Mouse (Mus musculus): ENCODE measurements around the gene Spns3. TPM values are rescaled to one million over a fixed set of nuclear protein-coding genes. Genes with fewer than 3 reads are reported as not detected.

Gene Spns3
- total and polyA plus RNA-seq, 2 experiments: under 0.01 to 0.06 TPM

DNA sequence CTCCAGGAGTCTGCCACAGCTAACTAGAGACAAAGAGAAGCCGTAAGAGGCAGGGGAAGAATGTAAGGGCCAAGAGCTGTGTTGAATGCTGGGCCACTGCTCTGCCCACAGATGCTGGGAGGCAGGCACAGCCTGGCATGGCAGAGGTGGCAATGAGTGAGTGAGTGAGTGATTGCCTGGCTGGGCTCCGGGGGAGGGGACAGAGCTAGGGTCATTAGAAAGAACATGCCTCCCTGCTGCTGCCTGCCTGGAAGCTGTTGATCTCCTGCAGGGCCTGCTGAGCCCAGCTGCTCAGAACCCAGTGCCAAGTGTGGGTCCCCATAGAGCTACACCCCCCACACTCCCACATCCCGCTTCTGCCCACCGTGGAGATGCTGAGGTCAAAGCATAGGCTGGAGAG lies 52.9 kb downstream of the Spns3 start:
- Histone ChIP-seq H3K79me2 (ENCODE audit: control insufficient read depth, insufficient read depth, low read length) (no peaks in the 10 kb centered on the region), H3K9ac (ENCODE audit: low read depth, low read length) (no peak overlapping the region), H3K27ac (replicated peaks; ENCODE audit: insufficient read depth, low read depth, low read length) (no peak overlapping the region), H3K36me3 (ENCODE audit: control insufficient read depth, insufficient read depth, low read length) (no peaks in the 10 kb centered on the region), H3K4me1 (ENCODE audit: control insufficient read depth, insufficient read depth, low read length) (peaks cover 4% of the 10 kb centered on the region; the same call in 1 of the 2 replicates), H3K27me3 (ENCODE audit: control insufficient read depth, insufficient read depth, low read length) (no peaks in the 10 kb centered on the region), H3K4me3 (ENCODE audit: insufficient read depth, low read depth, low read length) (no peak overlapping the region)
- DNase-seq (ENCODE audit: extremely low read depth, low read depth, low spot score): no peak
- TF ChIP-seq CTCF (IDR thresholded peaks at IDR 0.05; ENCODE audit: low read depth, low read length) (no peak), POLR2A (IDR thresholded peaks at IDR 0.05; ENCODE audit: extremely low read depth, insufficient read depth, low read length) (no peak)
- 71% methylated on average over 4 of the region's 4 CpGs for WGBS

DNA sequence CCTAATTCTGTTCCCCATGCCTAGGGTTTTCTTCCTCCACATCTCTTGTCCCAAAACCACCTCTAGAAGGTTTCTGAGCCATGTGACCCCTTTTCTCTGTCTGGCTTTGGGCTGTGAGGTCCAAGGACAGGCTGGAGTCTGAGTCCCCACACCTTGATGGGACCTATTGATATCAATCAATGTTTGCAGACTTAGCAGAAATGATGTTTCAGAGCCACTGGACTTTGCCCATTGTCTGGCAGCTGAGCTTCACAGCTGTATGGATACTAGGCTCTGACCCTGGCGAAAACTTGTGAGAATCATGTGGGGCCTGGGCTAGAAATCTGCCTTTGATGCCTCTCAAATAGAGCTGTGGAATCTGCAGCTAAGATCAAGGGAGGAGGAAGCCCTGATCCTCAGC lies 53.5 kb downstream of the Spns3 start:
- Histone ChIP-seq H3K4me3 (ENCODE audit: insufficient read depth, low read depth, low read length) (no peak overlapping the region), H3K79me2 (ENCODE audit: control insufficient read depth, insufficient read depth, low read length) (no peaks in the 10 kb centered on the region), H3K27me3 (ENCODE audit: control insufficient read depth, insufficient read depth, low read length) (no peaks in the 10 kb centered on the region), H3K4me1 (ENCODE audit: control insufficient read depth, insufficient read depth, low read length) (peaks cover 4% of the 10 kb centered on the region; the same call in 1 of the 2 replicates), H3K36me3 (ENCODE audit: control insufficient read depth, insufficient read depth, low read length) (no peaks in the 10 kb centered on the region), H3K27ac (replicated peaks; ENCODE audit: insufficient read depth, low read depth, low read length) (no peak overlapping the region), H3K9ac (ENCODE audit: low read depth, low read length) (no peak overlapping the region)
- peak; percentile 55 for DNase-seq (ENCODE audit: extremely low read depth, low read depth, low spot score)
- WGBS: 17% methylated on average over 1 of the region's 1 CpGs
- TF ChIP-seq CTCF (IDR thresholded peaks at IDR 0.05; ENCODE audit: low read depth, low read length): no peak

DNA sequence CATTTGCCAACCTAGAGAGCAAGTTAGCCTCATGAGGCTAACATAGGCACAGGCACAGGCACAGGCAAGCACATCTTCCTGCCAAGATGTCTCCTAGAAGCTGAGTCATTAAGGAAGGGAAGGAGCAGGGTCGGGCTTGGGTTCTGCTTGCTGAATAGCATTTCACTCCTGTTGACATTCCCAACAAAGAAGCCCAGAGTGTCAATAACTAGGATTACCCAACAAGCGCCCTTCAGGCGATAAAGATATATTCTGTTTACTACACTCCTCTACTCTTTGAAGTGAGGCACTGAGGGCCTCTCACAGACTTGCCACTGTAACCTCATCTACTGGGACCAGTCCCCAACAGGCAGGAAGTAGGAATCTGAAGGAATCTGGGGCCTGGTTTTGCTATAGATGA lies 54.2 kb downstream of the Spns3 start:
- Histone ChIP-seq H3K27ac (replicated peaks; ENCODE audit: insufficient read depth, low read depth, low read length) (no peak overlapping the region), H3K9ac (ENCODE audit: low read depth, low read length) (no peak overlapping the region), H3K79me2 (ENCODE audit: control insufficient read depth, insufficient read depth, low read length) (no peaks in the 10 kb centered on the region), H3K36me3 (ENCODE audit: control insufficient read depth, insufficient read depth, low read length) (no peaks in the 10 kb centered on the region), H3K4me3 (ENCODE audit: insufficient read depth, low read depth, low read length) (no peak overlapping the region), H3K27me3 (ENCODE audit: control insufficient read depth, insufficient read depth, low read length) (no peaks in the 10 kb centered on the region), H3K4me1 (ENCODE audit: control insufficient read depth, insufficient read depth, low read length) (peaks cover 4% of the 10 kb centered on the region; the same call in 1 of the 2 replicates)
- TF ChIP-seq CTCF (IDR thresholded peaks at IDR 0.05; ENCODE audit: low read depth, low read length) (no peak), POLR2A (IDR thresholded peaks at IDR 0.05; ENCODE audit: extremely low read depth, insufficient read depth, low read length) (no peak)
- peak; percentile 59 for DNase-seq (ENCODE audit: extremely low read depth, low read depth, low spot score)
- 19% methylated on average over 3 of the region's 3 CpGs for WGBS

DNA sequence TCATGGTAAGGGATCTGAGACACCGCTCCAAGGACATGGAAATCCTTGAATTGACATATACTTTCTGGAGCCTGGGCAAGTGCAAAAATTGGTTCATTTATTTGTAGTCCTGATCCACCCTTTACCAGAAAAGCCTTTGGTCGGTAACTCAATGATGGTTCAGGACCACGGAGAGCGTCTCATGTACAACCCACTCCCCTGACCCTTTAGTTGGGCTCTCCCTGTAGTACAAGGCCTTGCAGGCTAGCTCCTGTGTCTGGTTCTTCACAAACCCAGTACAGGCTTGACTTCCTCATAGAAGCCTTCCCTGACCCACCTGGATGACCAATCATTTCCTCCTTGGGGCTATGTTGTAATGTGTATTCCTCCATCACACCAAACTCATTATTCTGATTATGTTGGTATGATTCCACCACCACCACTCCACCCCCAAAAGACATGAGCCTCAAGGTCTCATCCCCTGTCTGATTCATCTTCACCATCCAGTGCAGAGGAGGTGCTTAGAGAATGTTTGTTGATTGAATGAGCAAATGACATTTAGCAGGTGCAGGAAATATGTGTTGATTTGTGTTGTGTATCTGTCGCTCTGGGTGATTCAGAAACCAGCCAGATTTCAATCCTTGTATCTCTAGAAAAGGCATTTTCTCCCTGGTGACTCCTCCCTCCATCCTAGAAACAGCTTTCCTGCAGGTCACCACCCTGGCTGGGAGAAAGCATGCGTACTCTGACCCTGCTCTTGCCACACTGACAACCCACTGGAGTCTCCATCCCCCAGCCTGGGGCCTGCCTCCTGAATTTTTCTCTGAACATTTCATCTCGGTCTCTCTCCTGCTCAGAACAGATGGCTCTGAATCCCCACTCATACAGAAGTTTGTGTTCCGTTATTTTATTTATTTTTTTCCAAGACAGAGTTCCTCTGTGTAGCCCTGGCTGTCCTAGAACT lies 56.0 kb downstream of the Spns3 start:
- 59% methylated on average over 8 of the region's 8 CpGs for WGBS
- no peak for DNase-seq (ENCODE audit: extremely low read depth, low read depth, low spot score)
- no peak overlapping the region for H3K27ac ChIP-seq (replicated peaks; ENCODE audit: insufficient read depth, low read depth, low read length)
- H3K36me3 ChIP-seq (ENCODE audit: control insufficient read depth, insufficient read depth, low read length): no peaks in the 10 kb centered on the region
- no peak overlapping the region for H3K4me3 ChIP-seq (ENCODE audit: insufficient read depth, low read depth, low read length)
- no peaks in the 10 kb centered on the region for H3K27me3 ChIP-seq (ENCODE audit: control insufficient read depth, insufficient read depth, low read length)
- TF ChIP-seq POLR2A (IDR thresholded peaks at IDR 0.05; ENCODE audit: extremely low read depth, insufficient read depth, low read length) (no peak), CTCF (IDR thresholded peaks at IDR 0.05; ENCODE audit: low read depth, low read length) (no peak)
- no peak overlapping the region for H3K9ac ChIP-seq (ENCODE audit: low read depth, low read length)
- peaks cover 5% of the 10 kb centered on the region; the same call in 1 of the 2 replicates for H3K4me1 ChIP-seq (ENCODE audit: control insufficient read depth, insufficient read depth, low read length)
- no peaks in the 10 kb centered on the region for H3K79me2 ChIP-seq (ENCODE audit: control insufficient read depth, insufficient read depth, low read length)

DNA sequence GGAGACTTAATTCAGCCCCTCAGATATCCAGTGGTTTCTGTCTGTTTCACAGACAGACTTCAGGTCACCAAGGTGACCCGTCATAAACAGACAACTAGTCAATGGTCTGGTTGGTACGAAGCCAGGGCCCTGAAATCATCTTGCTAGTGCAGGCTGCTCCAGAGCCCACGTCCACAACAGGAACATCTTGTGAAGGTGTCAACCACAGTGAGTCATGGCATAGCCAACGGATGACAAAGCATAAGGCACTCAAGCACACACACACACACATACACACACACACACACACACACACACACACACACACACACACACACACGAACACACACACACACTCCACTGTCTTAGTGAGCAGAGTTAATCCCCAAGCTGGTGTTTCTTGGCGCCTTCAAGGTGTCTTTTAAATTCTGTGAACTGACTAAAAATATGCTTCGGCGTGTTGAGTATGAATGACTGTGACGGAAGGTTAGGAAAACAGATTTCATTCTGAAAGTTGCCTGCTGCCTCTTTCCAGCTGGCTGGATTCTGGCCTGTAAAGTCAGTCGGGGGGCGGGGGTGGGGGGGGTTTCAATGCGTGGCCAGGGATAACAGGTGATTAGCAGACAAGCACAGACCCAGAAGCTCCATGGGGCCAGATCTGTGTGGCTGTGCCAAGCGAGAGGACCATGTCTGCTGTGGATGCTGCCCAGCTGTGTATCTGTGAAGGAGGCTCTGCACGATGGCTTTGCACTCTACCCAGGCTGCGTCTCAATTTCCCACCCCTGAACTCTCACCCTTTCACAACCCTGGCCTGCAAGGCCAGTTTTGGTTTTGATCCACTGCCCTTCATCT lies 59.0 kb downstream of the Spns3 start:
- H3K9ac ChIP-seq (ENCODE audit: low read depth, low read length): no peak overlapping the region
- no peak overlapping the region for H3K27ac ChIP-seq (replicated peaks; ENCODE audit: insufficient read depth, low read depth, low read length)
- WGBS: 75% methylated on average over 15 of the region's 15 CpGs
- DNase-seq (ENCODE audit: extremely low read depth, low read depth, low spot score): no peak
- peaks cover 10% of the 10 kb centered on the region; the same call in 1 of the 2 replicates for H3K27me3 ChIP-seq (ENCODE audit: control insufficient read depth, insufficient read depth, low read length)
- H3K79me2 ChIP-seq (ENCODE audit: control insufficient read depth, insufficient read depth, low read length): no peaks in the 10 kb centered on the region
- no peak overlapping the region for H3K4me3 ChIP-seq (ENCODE audit: insufficient read depth, low read depth, low read length)
- no peaks in the 10 kb centered on the region for H3K36me3 ChIP-seq (ENCODE audit: control insufficient read depth, insufficient read depth, low read length)
- peaks cover 10% of the 10 kb centered on the region; the same call in 1 of the 2 replicates for H3K4me1 ChIP-seq (ENCODE audit: control insufficient read depth, insufficient read depth, low read length)
- TF ChIP-seq POLR2A (IDR thresholded peaks at IDR 0.05; ENCODE audit: extremely low read depth, insufficient read depth, low read length) (no peak), CTCF (IDR thresholded peaks at IDR 0.05; ENCODE audit: low read depth, low read length) (no peak)
